Mouse (Mus musculus) hindbrain, postnatal 0 days (tissue): ENCODE results near the gene Ddx43. TPM values are rescaled to one million over a fixed set of nuclear protein-coding genes. Genes with fewer than 3 reads are reported as not detected.

Experiments
- ATAC-seq: fragments of 200-750 bp; cut with Nextera tagmentation; 2 replicates; pipeline ENCODE4 v1.8.0; 2017; ENCODE audit warnings: mild to moderate bottlenecking, moderate TSS enrichment, moderate library complexity
- DNase-seq: peaks from one replicate; pipeline ENCODE4 v3.0.0-alpha.2; 2015; ENCODE audit warnings: low spot score
- H3K27ac ChIP-seq: fragments of 300-500 bp; sonication (generic); 2 replicates; pipeline ENCODE4 v1.5.1; 2014; ENCODE audit warnings: mild to moderate bottlenecking
- H3K27me3 ChIP-seq: fragments of 300-500 bp; sonication (generic); 2 replicates; pipeline ENCODE4 v1.6.1; 2014; ENCODE audit warnings: low read length, mixed read lengths; ENCODE audit not compliant: insufficient read depth
- H3K36me3 ChIP-seq: fragments of 300-500 bp; sonication (generic); 2 replicates; pipeline ENCODE4 v1.6.1; 2014; ENCODE audit warnings: low read length, mixed read lengths; ENCODE audit not compliant: insufficient read depth
- H3K4me1 ChIP-seq: fragments of 300-500 bp; sonication (generic); 2 replicates; pipeline ENCODE4 v1.6.1; 2014; ENCODE audit warnings: antibody characterized with exemption, low read length, mixed read lengths; ENCODE audit not compliant: insufficient read depth
- H3K4me2 ChIP-seq: fragments of 300-500 bp; sonication (generic); 2 replicates; pipeline ENCODE4 v1.6.1; 2014; ENCODE audit warnings: low read depth, mild to moderate bottlenecking, low read length, moderate library complexity, mixed read lengths
- H3K4me3 ChIP-seq: fragments of 300-500 bp; sonication (generic); 2 replicates; pipeline ENCODE4 v1.5.1; 2014; ENCODE audit warnings: low read length
- H3K9ac ChIP-seq: fragments of 300-500 bp; sonication (generic); replicated peaks from 2 replicates; pipeline ENCODE4 v1.6.1; 2014; ENCODE audit warnings: mild to moderate bottlenecking, low read length, moderate library complexity, mixed read lengths
- H3K9me3 ChIP-seq: fragments of 300-500 bp; sonication (generic); 2 replicates; pipeline ENCODE4 v1.6.1; 2016; ENCODE audit warnings: low read length, mixed read lengths
- CTCF ChIP-seq: IDR thresholded peaks from 2 replicates; pipeline ENCODE4 v1.5.1; 2016; ENCODE audit warnings: antibody characterized with exemption, control low read depth, low read depth
- WGBS: fragments of 180-500 bp; shearing (Covaris S2); extraction: QIAGEN DNeasy Blood & Tissue Kit; methylation state at CpG from one replicate; pipeline ENCODE4 v1.1.7; 2014; 5-methylcytosine and 5-hydroxymethylcytosine counted together
- polyA plus RNA-seq: library from polyadenylated mRNA; unstranded; fragments of >200 nt; fragmentation: Nextera tagmentation; extraction: Ambion mirVana; gene quantifications from 2 replicates; pipeline ENCODE4 v1.2.1, GENCODE M21; 2015
- total RNA-seq: library from RNA; depleted of rRNA; stranded (reverse); fragments of >200 nt; gene quantifications from 2 replicates; pipeline ENCODE4 v1.2.3, GENCODE M21; 2014; rRNA removed

Ddx43 gene
- total and polyA plus RNA-seq, 2 experiments from 2014 or later = 0.38 TPM; not detected in 1

DNA sequence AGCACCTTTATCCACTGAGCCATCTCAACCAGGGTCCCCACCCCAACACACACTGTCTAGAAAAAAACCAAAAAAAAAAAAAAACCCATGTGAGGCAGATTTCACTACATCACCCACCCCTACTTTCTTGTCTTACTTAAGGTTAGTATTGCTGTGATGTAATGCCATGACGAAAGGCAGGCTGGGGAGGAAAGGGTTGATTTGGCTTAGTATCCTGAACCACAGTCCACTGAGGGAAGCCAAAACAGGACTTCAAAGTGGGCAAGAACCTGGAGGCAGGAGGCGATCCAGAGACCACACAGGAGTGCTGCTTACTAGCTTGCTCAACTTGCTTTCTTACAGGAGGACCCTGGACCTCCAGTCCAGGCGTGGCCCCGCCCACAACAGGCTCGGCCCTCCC, 54.8 kb downstream of the Ddx43 start:
- H3K27ac ChIP-seq = no peak overlapping the region
- DNase-seq (no peak), ATAC-seq (no peak)
- peaks cover 5% of the 10 kb centered on the region; the same call in 1 of the 2 replicates for H3K27me3 ChIP-seq
- peaks cover 15% of the 10 kb centered on the region for H3K36me3 ChIP-seq
- no peak overlapping the region for H3K9ac ChIP-seq
- no peak overlapping the region for H3K4me3 ChIP-seq
- WGBS = 75% methylated on average over 5 of the region's 5 CpGs
- H3K4me1 ChIP-seq = peaks cover 5% of the 10 kb centered on the region; the same call in 1 of the 2 replicates
- H3K9me3 ChIP-seq = no peaks in the 10 kb centered on the region
- no peak overlapping the region for H3K4me2 ChIP-seq
- no peak for TF ChIP-seq CTCF

DNA sequence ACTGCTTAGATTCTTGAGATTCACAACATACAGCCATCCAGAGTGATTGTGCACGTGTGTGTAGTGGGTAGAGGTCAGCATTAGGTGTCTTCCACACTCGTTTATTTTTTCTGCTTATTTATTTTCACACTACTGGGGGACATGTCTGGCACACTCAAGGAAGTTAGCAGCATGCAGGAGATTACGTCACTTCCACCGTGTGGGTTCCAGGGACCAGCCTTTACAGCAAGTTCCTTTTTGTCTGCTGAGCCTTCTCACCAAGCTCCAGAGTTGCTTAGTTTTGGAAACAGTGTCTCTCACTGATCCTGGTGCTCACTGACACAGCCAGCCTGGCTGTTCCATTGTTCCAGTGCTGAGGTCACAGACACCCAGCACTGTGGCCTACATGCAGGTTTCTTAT, 55.8 kb downstream of the Ddx43 start:
- no peak overlapping the region for H3K4me2 ChIP-seq
- H3K27me3 ChIP-seq = no peaks in the 10 kb centered on the region
- TF ChIP-seq CTCF = no peak
- H3K4me1 ChIP-seq = peaks cover 5% of the 10 kb centered on the region; the same call in 1 of the 2 replicates
- DNase-seq = no peak
- no peak overlapping the region for H3K9ac ChIP-seq
- H3K4me3 ChIP-seq = no peak overlapping the region
- no peaks in the 10 kb centered on the region for H3K9me3 ChIP-seq
- H3K27ac ChIP-seq = no peak overlapping the region
- ATAC-seq = no peak
- 82% methylated on average over 4 of the region's 4 CpGs for WGBS
- peaks cover 15% of the 10 kb centered on the region for H3K36me3 ChIP-seq

DNA sequence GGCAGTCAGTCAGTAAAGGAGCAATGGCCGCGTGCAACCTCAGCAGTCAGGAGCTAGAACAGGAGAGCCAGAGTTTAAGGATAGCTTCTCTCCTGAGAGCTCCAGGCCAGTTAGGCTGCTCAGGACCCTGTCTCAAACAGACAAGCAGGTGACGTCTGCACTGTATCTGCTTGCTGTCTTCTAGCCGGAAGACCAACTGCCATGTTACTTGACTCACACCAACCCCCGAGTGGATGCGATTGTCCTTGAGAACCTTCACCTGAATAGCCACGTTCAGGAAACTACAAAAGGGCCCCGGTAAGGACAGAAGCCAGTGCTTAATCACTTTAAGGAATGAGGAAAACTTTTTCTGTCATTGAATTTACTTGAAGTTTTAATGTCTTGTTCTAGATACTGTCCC, 61.4 kb downstream of the Ddx43 start:
- no peaks in the 10 kb centered on the region for H3K4me1 ChIP-seq
- DNase-seq (no peak), ATAC-seq (no peak)
- no peak overlapping the region for H3K27ac ChIP-seq
- TF ChIP-seq CTCF = no peak
- no peak overlapping the region for H3K4me2 ChIP-seq
- peaks cover 38% of the 10 kb centered on the region for H3K36me3 ChIP-seq
- H3K4me3 ChIP-seq = no peak overlapping the region
- H3K9ac ChIP-seq = no peak overlapping the region
- H3K27me3 ChIP-seq = no peaks in the 10 kb centered on the region
- no peaks in the 10 kb centered on the region for H3K9me3 ChIP-seq
- WGBS = 85% methylated on average over 8 of the region's 8 CpGs

DNA sequence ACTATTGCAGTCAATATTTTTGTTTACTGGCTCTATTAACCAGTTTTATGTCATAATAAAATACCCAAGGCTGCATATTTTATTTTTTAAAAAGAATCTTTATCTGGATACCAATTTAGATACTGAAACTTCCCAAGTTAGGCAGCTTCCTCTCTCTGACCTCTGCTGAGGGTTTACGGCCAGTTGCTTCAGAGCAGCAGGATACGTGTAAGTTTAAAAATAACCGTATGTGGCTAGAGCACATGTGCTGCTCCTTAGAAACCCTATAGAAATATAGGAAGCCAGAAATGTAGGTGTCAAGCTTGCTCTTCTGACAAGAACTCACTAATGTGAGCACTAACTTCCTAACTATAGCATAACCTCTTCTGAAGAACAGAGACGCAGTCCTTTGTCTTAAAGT, 67.8 kb downstream of the Ddx43 start:
- no peaks in the 10 kb centered on the region for H3K9me3 ChIP-seq
- no peak for ATAC-seq
- H3K9ac ChIP-seq = no peak overlapping the region
- H3K4me2 ChIP-seq = no peak overlapping the region
- H3K4me1 ChIP-seq = no peaks in the 10 kb centered on the region
- H3K36me3 ChIP-seq = peaks cover 46% of the 10 kb centered on the region
- H3K27me3 ChIP-seq = no peaks in the 10 kb centered on the region
- H3K27ac ChIP-seq = no peak overlapping the region
- H3K4me3 ChIP-seq = no peak overlapping the region
- TF ChIP-seq CTCF = no peak
- 94% methylated on average over 4 of the region's 4 CpGs for WGBS
- DNase-seq = no peak

DNA sequence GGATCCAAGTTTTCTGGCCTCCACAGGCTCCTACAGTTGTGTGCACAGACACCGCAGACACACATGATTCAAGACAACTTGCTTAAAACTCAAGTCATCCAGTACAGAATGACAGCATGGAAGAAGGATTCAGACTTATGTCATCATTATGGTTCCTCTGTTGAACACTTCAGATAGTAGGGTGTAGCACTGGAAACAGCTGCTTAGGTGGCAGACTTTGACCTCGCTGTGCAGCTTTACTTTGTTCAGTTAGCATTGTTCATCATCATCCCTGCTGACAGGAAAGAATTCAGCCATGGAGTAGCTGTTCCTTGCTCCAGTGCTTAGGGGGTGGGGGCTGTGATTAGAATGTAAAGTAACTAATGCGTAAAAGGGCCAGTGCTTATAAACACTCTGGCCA, 70.1 kb downstream of the Ddx43 start:
- 88% methylated on average over 3 of the region's 3 CpGs for WGBS
- no peak for TF ChIP-seq CTCF

More for the DNA sequence above, 70.1 kb downstream of the Ddx43 start:
- Histone ChIP-seq H3K4me1 (no peaks in the 10 kb centered on the region), H3K4me2 (no peak overlapping the region), H3K9ac (no peak overlapping the region), H3K9me3 (no peaks in the 10 kb centered on the region), H3K27ac (no peak overlapping the region), H3K4me3 (no peak overlapping the region), H3K36me3 (peaks cover 40% of the 10 kb centered on the region), H3K27me3 (no peaks in the 10 kb centered on the region)
- ATAC-seq (no peak), DNase-seq (no peak)

Other genes with a start within 250 kb of the Ddx43 start
- 7.9 and 17.5 TPM in 2 replicates for gene Gsta4, start 213.0 kb upstream of the Ddx43 start, total RNA-seq
- 51.8 and 55.1 TPM in 2 replicates for gene Gsta4, start 213.0 kb upstream of the Ddx43 start, polyA plus RNA-seq
- gene Gsta1, start 165.1 kb upstream of the Ddx43 start, total RNA-seq = not detected in 2 replicates
- not detected in 2 replicates for gene Gsta1, start 165.1 kb upstream of the Ddx43 start, polyA plus RNA-seq
- gene Gm3776, start 138.6 kb upstream of the Ddx43 start, total RNA-seq = not detected in 2 replicates
- gene Gm3776, start 138.6 kb upstream of the Ddx43 start, polyA plus RNA-seq = not detected in 2 replicates
- not detected in 2 replicates for gene Gm10639, start 105.9 kb upstream of the Ddx43 start, total RNA-seq
- gene Gm10639, start 105.9 kb upstream of the Ddx43 start, polyA plus RNA-seq = not detected in 2 replicates
- not detected in 2 replicates for gene Omt2a, start 81.0 kb upstream of the Ddx43 start, total RNA-seq
- gene Omt2a, start 81.0 kb upstream of the Ddx43 start, polyA plus RNA-seq = not detected in 2 replicates
- not detected in 2 replicates for gene Omt2b, start 68.2 kb upstream of the Ddx43 start, total RNA-seq
- not detected in 2 replicates for gene Omt2b, start 68.2 kb upstream of the Ddx43 start, polyA plus RNA-seq
- not detected in 2 replicates for gene Gsta2, start 40.0 kb upstream of the Ddx43 start, total RNA-seq
- gene Gsta2, start 40.0 kb upstream of the Ddx43 start, polyA plus RNA-seq = not detected in 2 replicates
- gene Dppa5a, start 27.6 kb upstream of the Ddx43 start, total RNA-seq = 1.4 and 1.8 TPM in 2 replicates
- 5.8 and 6.2 TPM in 2 replicates for gene Dppa5a, start 27.6 kb upstream of the Ddx43 start, polyA plus RNA-seq
- 1.7 and 2.9 TPM in 2 replicates for gene Ooep, start 17.1 kb upstream of the Ddx43 start, total RNA-seq
- gene Ooep, start 17.1 kb upstream of the Ddx43 start, polyA plus RNA-seq = 4.5 and 4.7 TPM in 2 replicates
- gene Cgas, start 47.5 kb downstream of the Ddx43 start, total RNA-seq = 0.61 and 0.63 TPM in 2 replicates
- gene Cgas, start 47.5 kb downstream of the Ddx43 start, polyA plus RNA-seq = 0.71 and 0.88 TPM in 2 replicates
- gene Mto1, start 52.4 kb downstream of the Ddx43 start, total RNA-seq = 25.7 and 36.3 TPM in 2 replicates
- gene Mto1, start 52.4 kb downstream of the Ddx43 start, polyA plus RNA-seq = 20.9 and 22.0 TPM in 2 replicates
- 2.5 TPM in 1 of 2 replicates, not detected in the other for gene Gm17324, start 53.0 kb downstream of the Ddx43 start, total RNA-seq
- 2.3 and 3.4 TPM in 2 replicates for gene Gm17324, start 53.0 kb downstream of the Ddx43 start, polyA plus RNA-seq
- 5,514 and 5,628 TPM in 2 replicates for gene Eef1a1, start 93.4 kb downstream of the Ddx43 start, total RNA-seq
- 2,472 and 2,549 TPM in 2 replicates for gene Eef1a1, start 93.4 kb downstream of the Ddx43 start, polyA plus RNA-seq
- gene Slc17a5, start 192.3 kb downstream of the Ddx43 start, total RNA-seq = 9.9 and 10.2 TPM in 2 replicates
- 15.5 and 16.6 TPM in 2 replicates for gene Slc17a5, start 192.3 kb downstream of the Ddx43 start, polyA plus RNA-seq
- 2.1 and 3.2 TPM in 2 replicates for gene Cd109, start 219.8 kb downstream of the Ddx43 start, total RNA-seq
- gene Cd109, start 219.8 kb downstream of the Ddx43 start, polyA plus RNA-seq = 1.3 and 1.7 TPM in 2 replicates